ENCODE assay signal across 9 mouse cellular contexts in the genomic region with DNA sequence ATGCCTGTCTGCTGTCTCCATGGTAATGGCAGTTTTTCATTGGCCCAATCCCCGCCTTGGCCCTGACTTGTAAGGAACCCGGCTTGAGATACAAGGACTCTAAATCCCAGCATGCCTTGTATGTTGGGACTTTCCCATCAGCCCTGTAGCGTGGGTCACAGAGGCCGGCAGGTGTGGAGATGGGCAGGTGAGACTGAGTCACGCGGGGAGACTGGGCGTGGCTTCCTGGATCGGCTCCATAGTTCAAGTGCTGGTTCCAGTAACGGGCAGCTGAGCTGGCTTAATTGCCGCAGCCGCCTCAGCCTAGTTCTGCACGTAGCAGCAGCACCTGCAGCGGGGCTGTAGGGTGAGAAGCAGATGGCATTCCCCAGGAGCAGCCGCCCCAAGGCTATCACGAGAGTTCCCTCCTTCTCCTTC. TPM values are rescaled to one million over a fixed set of nuclear protein-coding genes. Genes with fewer than 3 reads are reported as not detected.
DNase-seq lines count a peak whose midpoint lies in the region; ATAC-seq and TF ChIP-seq lines count a peak whose summit lies in the region.
"Had no signal": no experiment of that assay in that cellular context is flagged by ENCODE, and none has a peak within 500 bp of the region (broad histone marks: within the 10 kb centered on the region; RNA-seq: fewer than 3 reads in every experiment).

No protein-coding gene starts in this region.

- TF ChIP-seq CTCF in heart, adult 2 months (IDR thresholded peaks at IDR 0.05) = no peak

- H3K4me2 ChIP-seq in heart, embryonic 16.5 days (ENCODE audit: low read depth, low read length) = peak overlapping the region; percentile 17; the same call in 1 of the 2 replicates
- H3K4me2 ChIP-seq in forebrain, embryonic 11.5 days (ENCODE audit: low read depth, low read length, severe bottlenecking) = peak overlapping the region; percentile 45; the same call in 1 of the 2 replicates
- peak overlapping the region; percentile 50 for H3K4me2 ChIP-seq in midbrain, embryonic 13.5 days (replicated peaks)

- TF ChIP-seq EP300 in heart, adult 2 months (IDR thresholded peaks at IDR 0.05; ENCODE audit: insufficient read depth, low read depth, low read length) = no peak

- intact Hi-C loops in heart, adult 2 months (cut with DNase I) = no loop called here
- intact Hi-C loops in left cerebral cortex, postnatal 25 days (cut with DNase I) = no loop called here

- no peaks in the 10 kb centered on the region for H3K4me1 ChIP-seq in heart, embryonic 16.5 days (ENCODE audit: control insufficient read depth, insufficient read depth, low read length)
- peaks cover 1% of the 10 kb centered on the region; the same call in 1 of the 2 replicates for H3K4me1 ChIP-seq in heart, adult 2 months (ENCODE audit: control insufficient read depth, insufficient read depth, low read length)
- H3K4me1 ChIP-seq in forebrain, embryonic 11.5 days (replicated peaks; ENCODE audit: control insufficient read depth, insufficient read depth, low read length) = peaks cover 6% of the 10 kb centered on the region; the same call in 1 of the 2 replicates
- peaks cover 8% of the 10 kb centered on the region for H3K4me1 ChIP-seq in midbrain, embryonic 13.5 days (replicated peaks)

- H3K9ac ChIP-seq in heart, embryonic 16.5 days (ENCODE audit: low read length) = no peak overlapping the region
- H3K9ac ChIP-seq in heart, adult 2 months (ENCODE audit: low read depth, low read length) = no peak overlapping the region
- peak overlapping the region; percentile 7; the same call in 1 of the 2 replicates for H3K9ac ChIP-seq in forebrain, embryonic 11.5 days (ENCODE audit: low read length)
- peak overlapping the region; percentile 12 for H3K9ac ChIP-seq in midbrain, embryonic 13.5 days (replicated peaks)

- no peaks in the 10 kb centered on the region for H3K79me2 ChIP-seq in heart, adult 2 months (replicated peaks; ENCODE audit: control insufficient read depth, insufficient read depth, low read length)

- no peaks in the 10 kb centered on the region for H3K36me3 ChIP-seq in heart, embryonic 16.5 days (ENCODE audit: control insufficient read depth, insufficient read depth)
- no peaks in the 10 kb centered on the region for H3K36me3 ChIP-seq in heart, adult 2 months (ENCODE audit: control insufficient read depth, insufficient read depth, low read length)
- no peaks in the 10 kb centered on the region for H3K36me3 ChIP-seq in forebrain, embryonic 11.5 days (ENCODE audit: control insufficient read depth, insufficient read depth, low read length)
- no peaks in the 10 kb centered on the region for H3K36me3 ChIP-seq in midbrain, embryonic 13.5 days

- H3K4me3 ChIP-seq in heart, embryonic 16.5 days (ENCODE audit: low read length) = no peak overlapping the region
- H3K4me3 ChIP-seq in heart, adult 2 months = no peak overlapping the region
- peak overlapping the region; percentile 15 for H3K4me3 ChIP-seq in forebrain, embryonic 11.5 days (ENCODE audit: low read depth, low read length)
- H3K4me3 ChIP-seq in midbrain, embryonic 13.5 days (replicated peaks) = peak overlapping the region; percentile 34

- 0 out of 2 replicates have a peak, but pooled peaks have one; percentile 28 for ATAC-seq in heart, embryonic 16.5 days (replicated peaks; ENCODE audit: extremely low read depth, insufficient read depth, low FRiP score)
- peak; percentile 39; the same call in 1 of the 2 replicates for ATAC-seq in forebrain, embryonic 11.5 days (replicated peaks; ENCODE audit: low FRiP score)
- ATAC-seq in midbrain, embryonic 13.5 days = peak; percentile 91

- no peak for TF ChIP-seq POLR2A in heart, adult 2 months (IDR thresholded peaks at IDR 0.05; ENCODE audit: insufficient read depth, low read depth, low read length)

- H3K27ac ChIP-seq in heart, embryonic 16.5 days (ENCODE audit: low read length) = no peak overlapping the region
- H3K27ac ChIP-seq in heart, adult 2 months = no peak overlapping the region
- H3K27ac ChIP-seq in forebrain, embryonic 11.5 days (ENCODE audit: low read depth, low read length) = no peak overlapping the region
- H3K27ac ChIP-seq in midbrain, embryonic 13.5 days = no peak overlapping the region
- H3K27ac ChIP-seq: macrophage had no signal

- no peak for DNase-seq in heart, adult 2 months
- DNase-seq in forebrain, embryonic 11.5 days (ENCODE audit: low spot score) = peak; percentile 60
- DNase-seq in kidney, adult 8-10 months = peak; percentile 90 to 92
- peak; percentile 68 to 69 for DNase-seq in left cerebral cortex, postnatal 25 days (ENCODE audit: low spot score in 2 of 2)
- peak; percentile 57 for DNase-seq in testis, postnatal 14 days (ENCODE audit: low spot score)
- DNase-seq in thymus, postnatal 25 days = no peak

- peaks cover 9% of the 10 kb centered on the region; the same call in 1 of the 2 replicates for H3K27me3 ChIP-seq in heart, embryonic 16.5 days (ENCODE audit: control insufficient read depth, insufficient read depth, low read length)
- H3K27me3 ChIP-seq in heart, adult 2 months (ENCODE audit: control insufficient read depth, insufficient read depth, low read length) = peaks cover 2% of the 10 kb centered on the region; the same call in 1 of the 2 replicates
- H3K27me3 ChIP-seq in forebrain, embryonic 11.5 days (ENCODE audit: control insufficient read depth, insufficient read depth, low read length) = no peaks in the 10 kb centered on the region
- H3K27me3 ChIP-seq in midbrain, embryonic 13.5 days = 0 out of 2 replicates have a peak, but pooled peaks cover 6% of the 10 kb centered on the region

- 8% methylated on average over 15 of the region's 15 CpGs for WGBS in heart, embryonic 16.5 days
- WGBS in heart, adult 2 months = 18% methylated on average over 15 of the region's 15 CpGs
- WGBS in forebrain, embryonic 11.5 days = 5% methylated on average over 15 of the region's 15 CpGs
- WGBS in midbrain, embryonic 13.5 days = 7% methylated on average over 15 of the region's 15 CpGs

- no peaks in the 10 kb centered on the region for H3K9me3 ChIP-seq in heart, embryonic 16.5 days (replicated peaks; ENCODE audit: control insufficient read depth, low read length)
- H3K9me3 ChIP-seq in forebrain, embryonic 11.5 days (ENCODE audit: control insufficient read depth, low read length) = no peaks in the 10 kb centered on the region
- no peaks in the 10 kb centered on the region for H3K9me3 ChIP-seq in midbrain, embryonic 13.5 days

RNA-seq across cellular contexts. Expression of gene Elf3, which starts 9.9 kb away (rescaled TPM):
- 2.3 and 3.9 TPM in 2 replicates for polyA plus RNA-seq in heart, embryonic 16.5 days (2015; fragmentation: Nextera tagmentation; extraction: Ambion mirVana)
- total RNA-seq in heart, adult 2 months (2021) = not detected
- polyA plus RNA-seq in heart, adult 2 months (2012; rRNA removed) = 2.0 TPM in 1 of 2 replicates, not detected in the other
- polyA plus RNA-seq in forebrain, embryonic 11.5 days (2014; fragmentation: Nextera tagmentation; extraction: Ambion mirVana) = 0.83 and 0.97 TPM in 2 replicates
- under 1 TPM in 1 of 2 experiments, not detected in 1; 0.16 TPM for total RNA-seq in left cerebral cortex, postnatal 25 days (2021)
- polyA plus RNA-seq in midbrain, embryonic 13.5 days (2015; fragmentation: Nextera tagmentation; extraction: Ambion mirVana) = 0.16 and 0.34 TPM in 2 replicates
- polyA plus RNA-seq: macrophage had no signal

RNA-seq across cellular contexts. Expression of gene Rnpep, which starts 35.4 kb away (rescaled TPM):
- 54.6 and 57.1 TPM in 2 replicates for polyA plus RNA-seq in heart, embryonic 16.5 days (2015; fragmentation: Nextera tagmentation; extraction: Ambion mirVana)
- total RNA-seq in heart, adult 2 months (2021) = 10 to 100 TPM; 20.0 to 22.6 TPM
- 14.0 and 14.4 TPM in 2 replicates for polyA plus RNA-seq in heart, adult 2 months (2012; rRNA removed)
- polyA plus RNA-seq in forebrain, embryonic 11.5 days (2014; fragmentation: Nextera tagmentation; extraction: Ambion mirVana) = 96.0 and 100 TPM in 2 replicates
- 10 to 100 TPM; 50.5 to 54.8 TPM for total RNA-seq in left cerebral cortex, postnatal 25 days (2021)
- polyA plus RNA-seq in midbrain, embryonic 13.5 days (2015; fragmentation: Nextera tagmentation; extraction: Ambion mirVana) = 87.7 and 102 TPM in 2 replicates

Comparison
In these comparisons a context has a peak if more than half of its experiments do, and no peak if none do; other contexts are left out.
1. ATAC-seq: peak in every context shown above with its lines; median percentile 91 in midbrain, embryonic 13.5 days; 39 in forebrain, embryonic 11.5 days; 28 in heart, embryonic 16.5 days.
2. H3K4me3 ChIP-seq: peak in forebrain, embryonic 11.5 days (single experiment) and midbrain, embryonic 13.5 days (single experiment); none in heart, embryonic 16.5 days (single experiment) and heart, adult 2 months (single experiment).
3. H3K9ac ChIP-seq: peak in forebrain, embryonic 11.5 days (single experiment) and midbrain, embryonic 13.5 days (single experiment); none in heart, embryonic 16.5 days (single experiment) and heart, adult 2 months (single experiment).
4. DNase-seq: peak in forebrain, embryonic 11.5 days (single experiment), kidney, adult 8-10 months (2 of 2), left cerebral cortex, postnatal 25 days (2 of 2) and testis, postnatal 14 days (single experiment); none in heart, adult 2 months (0 of 2) and thymus, postnatal 25 days (single experiment).
5. Peak in every context shown above with its lines, with median percentiles within 50 percentile points of each other: H3K4me2 ChIP-seq.